10 mouse cellular contexts compared by ENCODE assay signal in genomic region chr4:132545851-132546250, GRCm38 (mm10). TPM values are rescaled to one million over a fixed set of nuclear protein-coding genes. Genes with fewer than 3 reads are reported as not detected.
DNase-seq lines count a peak whose midpoint lies in the region; ATAC-seq and TF ChIP-seq lines count a peak whose summit lies in the region.
"Had no signal": no experiment of that assay in that cellular context is flagged by ENCODE, and none has a peak within 500 bp of the region (broad histone marks: within the 10 kb centered on the region; RNA-seq: fewer than 3 reads in every experiment).

No protein-coding gene starts in this region.

- 46% methylated on average over 8 of the region's 8 CpGs for WGBS in midbrain, postnatal 0 days
- 40% methylated on average over 8 of the region's 8 CpGs for WGBS in thymus, adult 2 months

- intact Hi-C loops in heart, postnatal 36 days (cut with DNase I), result loop anchor here (1.0 to 10.0 kb wide), 3 partner anchors 89 to 379 kb away; partner anchors contain the start of gene Fam76a
- intact Hi-C loops in left cerebral cortex, postnatal 10 days (cut with DNase I), result loop anchor here (2.0 to 10.0 kb wide), 2 partner anchors 91 to 309 kb away; no protein-coding TSS in a partner anchor

- no peak overlapping the region for H3K27ac ChIP-seq in midbrain, postnatal 0 days (ENCODE audit: low read depth, low read length)
- no peak overlapping the region for H3K27ac ChIP-seq in thymus, adult 2 months (ENCODE audit: control insufficient read depth, insufficient read depth, low read length)
- H3K27ac ChIP-seq: embryonic facial prominence, embryonic 13.5 days; midbrain, embryonic 12.5 days had no signal

- no peaks in the 10 kb centered on the region for H3K9me3 ChIP-seq in midbrain, postnatal 0 days (ENCODE audit: low read length)
- H3K9me3 ChIP-seq: embryonic facial prominence, embryonic 13.5 days; midbrain, embryonic 12.5 days had no signal

- H3K4me1 ChIP-seq in midbrain, postnatal 0 days (ENCODE audit: insufficient read depth, low read length), result no peaks in the 10 kb centered on the region
- no peaks in the 10 kb centered on the region for H3K4me1 ChIP-seq in thymus, adult 2 months (replicated peaks; ENCODE audit: control insufficient read depth, insufficient read depth, low read length)
- H3K4me1 ChIP-seq: embryonic facial prominence, embryonic 13.5 days; midbrain, embryonic 12.5 days had no signal

- H3K36me3 ChIP-seq in midbrain, postnatal 0 days (ENCODE audit: insufficient read depth, low read length), result peaks cover 61% of the 10 kb centered on the region
- H3K36me3 ChIP-seq in thymus, adult 2 months (ENCODE audit: control insufficient read depth, insufficient read depth, low read length), result peaks cover 84% of the 10 kb centered on the region

- no peak overlapping the region for H3K9ac ChIP-seq in midbrain, postnatal 0 days (replicated peaks; ENCODE audit: low read length, poor library complexity, severe bottlenecking)
- H3K9ac ChIP-seq: embryonic facial prominence, embryonic 13.5 days; midbrain, embryonic 12.5 days had no signal

- peak; percentile 53 for DNase-seq in left cerebral cortex, adult 11 months (ENCODE audit: low spot score)
- DNase-seq in left cerebral cortex, adult 8-10 months (ENCODE audit: low spot score in 2 of 2), result no peak
- DNase-seq in adrenal gland, adult (ENCODE audit: inconsistent age in 2 of 2, low spot score in 1 of 2), result peak; percentile 66 to 93
- peak; percentile 79 for DNase-seq in embryo, embryonic 11 days
- peak; percentile 74 to 75 for DNase-seq in heart, postnatal 36 days
- DNase-seq in left cerebral cortex, postnatal 10 days (ENCODE audit: extremely low spot score in 1 of 2, low spot score in 2 of 2), result peak; percentile 48 to 65
- peak; percentile 70 for DNase-seq in midbrain, postnatal 0 days (ENCODE audit: low spot score)
- DNase-seq in thymus, adult 2 months, result peak; percentile 64

- ATAC-seq in midbrain, postnatal 0 days (ENCODE audit: low FRiP score), result no peak

- no peaks in the 10 kb centered on the region for H3K27me3 ChIP-seq in midbrain, postnatal 0 days (ENCODE audit: insufficient read depth, low read length)
- no peaks in the 10 kb centered on the region for H3K27me3 ChIP-seq in thymus, adult 2 months (ENCODE audit: control insufficient read depth, insufficient read depth, low read length)
- H3K27me3 ChIP-seq: embryonic facial prominence, embryonic 13.5 days; midbrain, embryonic 12.5 days had no signal

- no peak overlapping the region for H3K4me2 ChIP-seq in midbrain, postnatal 0 days (ENCODE audit: low read depth, low read length, poor library complexity, severe bottlenecking)
- H3K4me2 ChIP-seq: embryonic facial prominence, embryonic 13.5 days; midbrain, embryonic 12.5 days had no signal

- TF ChIP-seq POLR2A in thymus, adult 2 months (IDR thresholded peaks at IDR 0.05; ENCODE audit: control insufficient read depth, extremely low read depth, insufficient read depth, low read length, poor library complexity), result no peak

- H3K4me3 ChIP-seq in midbrain, postnatal 0 days (ENCODE audit: low read depth, low read length), result no peak overlapping the region
- H3K4me3 ChIP-seq in thymus, adult 2 months (ENCODE audit: control insufficient read depth, insufficient read depth, low read length), result no peak overlapping the region
- H3K4me3 ChIP-seq: embryonic facial prominence, embryonic 13.5 days; midbrain, embryonic 12.5 days had no signal

- peak; percentile 80 for TF ChIP-seq CTCF in midbrain, postnatal 0 days (IDR thresholded peaks at IDR 0.05)
- no peak for TF ChIP-seq CTCF in thymus, adult 2 months (IDR thresholded peaks at IDR 0.05; ENCODE audit: borderline replicate concordance, control insufficient read depth, extremely low read depth, insufficient read depth, low read length, poor library complexity)

RNA-seq across cellular contexts. Expression of gene Dnajc8, which starts 10.5 kb away (rescaled TPM):
- total RNA-seq in left cerebral cortex, adult 8-10 months (2022), result 100 to 1,000 TPM in 2 of 4 experiments, 10 to 100 TPM in 2; 97.8 to 114 (median 101) TPM
- 10 to 100 TPM; 50.9 to 63.2 TPM for total RNA-seq in heart, postnatal 36 days (2021)
- total RNA-seq in left cerebral cortex, postnatal 10 days (2021), result 10 to 100 TPM; 74.6 to 83.5 TPM
- 89.1 and 101 TPM in 2 replicates for total RNA-seq in midbrain, postnatal 0 days (2014; rRNA removed)
- polyA plus RNA-seq in midbrain, postnatal 0 days (2015; fragmentation: Nextera tagmentation; extraction: Ambion mirVana), result 168 and 169 TPM in 2 replicates
- polyA plus RNA-seq in thymus, adult 2 months (2012; rRNA removed), result 45.6 and 46.4 TPM in 2 replicates

RNA-seq across cellular contexts. Expression of gene Atpif1, which starts 12.4 kb away (rescaled TPM):
- total RNA-seq in left cerebral cortex, adult 8-10 months (2022), result 100 to 1,000 TPM; 377 to 510 (median 435) TPM
- 100 to 1,000 TPM; 311 to 330 TPM for total RNA-seq in heart, postnatal 36 days (2021)
- 100 to 1,000 TPM; 662 to 668 TPM for total RNA-seq in left cerebral cortex, postnatal 10 days (2021)
- total RNA-seq in midbrain, postnatal 0 days (2014; rRNA removed), result 800 and 923 TPM in 2 replicates
- polyA plus RNA-seq in midbrain, postnatal 0 days (2015; fragmentation: Nextera tagmentation; extraction: Ambion mirVana), result 1,645 and 1,681 TPM in 2 replicates
- polyA plus RNA-seq in thymus, adult 2 months (2012; rRNA removed), result 102 and 109 TPM in 2 replicates

RNA-seq across cellular contexts. Expression of gene Ptafr, which starts 18.0 kb away (rescaled TPM):
- total RNA-seq in left cerebral cortex, adult 8-10 months (2022), result 1 to 10 TPM; 1.1 to 3.0 (median 1.8) TPM
- 1 to 10 TPM; 1.8 to 3.2 TPM for total RNA-seq in heart, postnatal 36 days (2021)
- total RNA-seq in left cerebral cortex, postnatal 10 days (2021), result 1 to 10 TPM; 1.3 to 1.6 TPM
- 0.66 and 1.1 TPM in 2 replicates for total RNA-seq in midbrain, postnatal 0 days (2014; rRNA removed)
- 0.26 and 0.56 TPM in 2 replicates for polyA plus RNA-seq in midbrain, postnatal 0 days (2015; fragmentation: Nextera tagmentation; extraction: Ambion mirVana)
- 7.1 and 8.5 TPM in 2 replicates for polyA plus RNA-seq in thymus, adult 2 months (2012; rRNA removed)

RNA-seq across cellular contexts. Expression of gene Sesn2, which starts 35.5 kb away (rescaled TPM):
- total RNA-seq in left cerebral cortex, adult 8-10 months (2022), result 10 to 100 TPM in 2 of 4 experiments, 1 to 10 TPM in 2; 9.7 to 12.3 (median 10.1) TPM
- total RNA-seq in heart, postnatal 36 days (2021), result 1 to 10 TPM; 3.3 to 4.1 TPM
- 10 to 100 TPM; 10.3 to 13.0 TPM for total RNA-seq in left cerebral cortex, postnatal 10 days (2021)
- 21.4 and 21.6 TPM in 2 replicates for total RNA-seq in midbrain, postnatal 0 days (2014; rRNA removed)
- 17.7 and 18.2 TPM in 2 replicates for polyA plus RNA-seq in midbrain, postnatal 0 days (2015; fragmentation: Nextera tagmentation; extraction: Ambion mirVana)
- 12.8 and 13.2 TPM in 2 replicates for polyA plus RNA-seq in thymus, adult 2 months (2012; rRNA removed)

Comparison
In these comparisons a context has a peak if more than half of its experiments do, and no peak if none do; other contexts are left out.
1. DNase-seq: peak in left cerebral cortex, adult 11 months (single experiment), adrenal gland, adult (2 of 2), embryo, embryonic 11 days (single experiment), heart, postnatal 36 days (2 of 2), left cerebral cortex, postnatal 10 days (2 of 2), midbrain, postnatal 0 days (single experiment) and thymus, adult 2 months (single experiment); none in left cerebral cortex, adult 8-10 months (0 of 2).